Mouse (Mus musculus) thymus, adult 18-20 months (tissue): Measurements from ENCODE around the gene Lpcat2b.

Experiments
- DNase-seq, 2 experiments: peaks; one replicate each; pipeline ENCODE4 v3.0.0; 2022; ENCODE audit warnings: mixed read lengths in 2 of 2

Gene Lpcat2b

DNA sequence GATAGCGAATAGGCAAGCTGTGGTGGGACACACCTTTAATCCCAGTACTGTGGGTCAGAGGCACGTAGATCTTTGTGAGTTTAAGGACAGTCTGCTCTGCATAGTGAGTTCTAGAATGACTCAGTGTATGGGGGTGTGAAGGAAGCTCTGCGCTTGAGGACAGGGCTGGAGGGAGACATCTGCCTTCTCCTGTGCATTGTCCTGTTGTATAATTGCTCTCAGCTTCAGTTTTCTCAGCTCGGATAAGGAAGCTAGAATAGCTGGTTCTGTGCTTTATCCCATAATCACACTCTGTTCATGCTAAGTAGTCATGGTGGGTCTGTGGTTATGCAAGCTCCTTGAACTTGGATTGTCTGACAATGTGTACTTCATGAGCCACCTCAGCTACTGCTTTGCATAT is 17.4 kb downstream of the Lpcat2b start:
- no peak for DNase-seq

DNA sequence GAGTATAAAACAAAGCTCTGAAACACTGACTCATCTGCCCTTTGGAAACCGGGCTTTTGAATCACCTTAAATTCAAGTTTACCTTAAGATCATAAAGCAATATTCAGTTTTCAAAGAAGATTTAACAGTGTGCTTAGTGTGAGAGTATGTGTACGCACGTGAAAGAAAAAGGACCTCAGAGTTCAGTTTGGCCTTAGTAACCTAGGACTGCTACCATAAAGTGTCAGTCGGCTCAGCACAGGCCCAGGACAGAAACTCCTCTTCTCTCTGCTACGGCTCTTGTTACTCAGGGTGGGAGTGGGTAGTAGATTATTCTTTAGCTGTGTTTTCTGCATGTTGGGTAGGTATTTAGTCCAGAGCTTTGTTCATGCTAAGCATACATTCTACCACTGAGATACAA is 18.3 kb downstream of the Lpcat2b start:
- DNase-seq, result no peak

DNA sequence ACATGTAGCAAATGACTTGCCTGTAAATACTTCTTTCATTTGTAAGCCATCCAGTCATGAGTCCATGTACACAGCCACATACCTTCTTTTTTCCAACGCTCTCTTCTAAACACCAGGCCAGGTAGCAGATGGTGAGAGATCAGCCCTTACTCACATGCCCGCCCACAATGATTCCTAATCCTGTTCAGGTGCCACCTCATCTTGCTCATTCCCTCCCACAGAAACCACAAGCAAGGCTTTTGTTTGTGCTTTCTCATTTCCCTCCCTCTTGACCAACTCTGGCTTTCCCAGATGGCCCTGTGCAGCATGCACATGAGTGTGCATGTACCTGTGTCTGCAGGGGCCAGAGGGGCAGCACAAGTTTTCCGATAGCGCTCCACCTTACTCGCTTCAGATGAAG is 18.9 kb downstream of the Lpcat2b start:
- no peak for DNase-seq

DNA sequence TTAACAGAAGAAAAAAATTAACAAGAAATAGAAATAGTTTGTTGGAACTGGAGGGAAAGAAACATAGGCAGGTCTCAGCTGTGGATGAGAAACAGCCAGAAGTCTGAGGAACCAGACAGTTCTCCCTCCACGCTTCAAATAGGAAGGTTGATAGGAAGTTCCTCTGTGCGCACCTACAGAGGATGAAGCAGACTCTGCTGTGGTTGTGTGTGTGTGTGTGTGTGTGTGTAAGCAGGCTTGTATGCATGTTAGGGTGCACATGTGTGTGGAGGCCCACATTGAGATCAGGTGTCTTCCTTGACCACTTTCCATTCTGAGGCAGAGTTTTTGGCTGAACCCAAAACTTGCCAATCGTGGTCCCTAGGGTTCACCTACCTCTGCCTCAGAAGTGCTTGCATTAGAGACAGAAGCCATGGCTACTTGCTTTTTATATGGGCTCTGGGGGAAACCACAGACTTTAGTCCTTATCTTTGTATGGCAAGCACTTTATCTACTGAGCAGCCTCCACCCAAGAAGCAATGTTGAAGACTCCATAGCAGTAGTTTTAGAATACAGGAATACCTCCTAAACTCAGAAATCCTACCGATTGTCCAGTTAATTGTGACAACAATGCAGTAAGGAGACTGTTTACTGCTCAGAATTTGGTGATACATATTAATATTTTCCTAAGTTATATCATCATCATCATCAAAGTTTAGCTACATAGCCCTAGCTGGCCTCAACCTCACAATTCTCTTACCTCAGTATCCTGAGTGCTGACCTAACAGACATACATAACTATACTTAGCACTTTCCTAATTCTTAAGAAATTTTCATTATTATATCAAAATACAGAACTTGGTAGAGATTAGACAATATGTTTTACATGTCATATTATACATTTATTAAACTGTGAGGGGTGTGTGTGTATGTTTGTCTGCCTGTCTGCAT is 31.1 kb downstream of the Lpcat2b start:
- no peak for DNase-seq

DNA sequence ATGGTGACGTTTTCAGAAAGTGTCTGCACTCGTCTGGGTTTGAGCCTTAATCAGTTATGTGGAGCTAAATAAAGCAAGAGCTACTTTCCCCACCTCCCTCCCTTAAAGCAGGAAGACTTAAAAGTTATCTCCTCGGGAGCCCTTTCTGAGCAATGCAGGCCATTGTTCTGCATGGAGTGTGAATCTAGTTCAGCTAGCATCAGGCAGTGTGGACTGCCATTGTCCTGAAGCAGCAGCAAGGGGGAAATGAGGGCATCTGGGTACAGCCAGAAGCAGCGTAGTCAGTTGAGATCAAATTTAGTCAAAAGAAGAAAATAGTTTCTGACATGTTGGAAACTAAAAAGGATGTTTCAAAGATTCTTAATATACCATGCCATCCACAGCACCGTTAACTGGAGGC is 35.2 kb downstream of the Lpcat2b start:
- no peak for DNase-seq

DNA sequence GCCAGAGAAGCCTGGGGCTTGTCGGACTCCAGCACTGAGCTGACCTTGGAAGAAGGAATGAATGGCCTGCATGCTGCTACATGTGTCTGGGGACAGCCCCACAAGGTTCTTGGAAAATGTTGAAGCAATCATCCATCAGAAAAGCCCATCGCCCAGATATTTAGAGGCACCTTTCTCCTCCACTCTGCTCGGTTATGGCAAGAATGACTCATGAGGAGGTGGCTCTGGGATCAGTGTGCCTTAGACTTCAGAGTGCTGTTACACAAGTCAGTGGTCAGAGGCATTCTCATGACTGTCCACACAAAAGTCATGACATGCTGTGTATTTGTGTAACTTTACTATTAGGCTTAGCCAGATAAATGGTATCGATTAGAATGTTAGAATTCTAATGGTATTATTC is 35.7 kb downstream of the Lpcat2b start:
- no peak for DNase-seq

DNA sequence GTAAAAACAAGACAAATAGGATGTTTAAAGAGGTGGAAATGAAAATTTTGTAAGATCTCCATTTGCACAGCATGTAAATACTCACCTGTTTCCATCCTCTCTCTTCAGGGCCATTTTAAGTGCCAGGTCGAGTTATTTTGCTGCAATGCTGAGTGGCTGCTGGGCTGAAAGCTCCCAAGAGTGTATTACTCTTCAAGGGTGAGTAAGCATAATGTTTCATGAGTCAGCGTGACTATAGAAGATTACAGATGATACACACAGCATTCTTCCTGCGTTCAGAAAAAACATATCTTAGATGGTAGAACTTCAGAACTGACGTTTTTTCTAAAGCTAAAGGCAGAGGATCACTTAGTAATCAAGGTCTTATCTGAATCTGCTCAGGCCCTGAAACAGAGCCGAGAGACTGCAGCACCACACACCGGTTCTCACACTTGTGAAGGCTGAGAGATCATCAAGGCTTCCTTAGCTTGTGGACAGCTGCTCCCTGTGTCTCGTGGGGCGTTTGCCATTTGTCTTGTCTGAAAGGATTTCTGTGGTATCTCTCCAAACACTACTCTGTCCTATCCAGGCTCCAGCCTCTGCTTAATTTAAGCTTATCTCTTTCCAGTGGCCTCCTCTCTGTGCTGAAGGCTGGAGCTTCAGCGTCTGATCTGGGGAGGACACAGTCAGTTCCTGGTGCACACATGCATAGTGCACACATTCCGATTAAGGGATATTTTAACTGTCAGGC is 39.4 kb downstream of the Lpcat2b start:
- no peak for DNase-seq

DNA sequence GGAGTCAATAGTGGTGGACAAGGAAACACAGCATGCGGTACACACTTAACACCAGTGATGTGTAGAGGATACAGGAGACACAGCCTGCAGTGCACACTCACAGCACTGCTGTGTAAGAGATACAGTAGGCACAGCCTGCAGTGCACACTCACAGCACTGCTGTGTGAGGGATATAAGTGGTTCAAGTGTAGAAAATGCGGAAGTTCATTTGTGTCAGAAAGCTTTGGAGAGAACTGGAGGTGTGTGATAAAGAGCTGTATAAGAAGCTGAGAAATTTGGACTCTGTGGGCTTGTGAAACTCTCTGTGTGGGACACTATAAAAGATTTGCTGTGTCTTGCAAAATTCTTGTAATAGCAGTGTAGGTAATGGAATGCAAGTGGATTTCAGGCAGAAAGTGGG is 48.8 kb downstream of the Lpcat2b start:
- no peak for DNase-seq
